Mouse (Mus musculus) MEL (cell line): Measurements from ENCODE around the gene Angpt4. TPM values are rescaled to one million over a fixed set of nuclear protein-coding genes. Genes with fewer than 3 reads are reported as not detected.

Source experiments
- DNase-seq: peaks from one replicate; pipeline ENCODE4 v3.0.0; 2011; ENCODE audit warnings: low read depth, low spot score
- H3K27ac ChIP-seq: 2 replicates; pipeline ENCODE4 v1.5.1; 2012; ENCODE audit warnings: low read depth, mild to moderate bottlenecking, control low read depth, low read length, moderate library complexity; ENCODE audit not compliant: control insufficient read depth
- H3K27me3 ChIP-seq, 2 experiments: fragments of 150-350 bp in 1 of 2; sonication (generic) in 1 of 2; 2 replicates each; pipeline ENCODE4 v1.6.1; 2012; ENCODE audit warnings: low read length in 2 of 2, mild to moderate bottlenecking in 2 of 2, improper control_type of control experiment in 1 of 2, moderate library complexity in 1 of 2; ENCODE audit not compliant: insufficient read depth in 2 of 2, control insufficient read depth in 1 of 2
- H3K36me3 ChIP-seq, 2 experiments: 2 replicates each; pipeline ENCODE4 v1.6.1; 2012 to 2014; ENCODE audit warnings: low read length in 2 of 2, improper control_type of control experiment in 1 of 2, inconsistent platforms in 1 of 2, mild to moderate bottlenecking in 1 of 2; ENCODE audit not compliant: insufficient read depth in 2 of 2, control insufficient read depth in 1 of 2
- H3K4me1 ChIP-seq, 2 experiments: fragments of 150-350 bp in 1 of 2; sonication (generic) in 1 of 2; 2 replicates each; pipeline ENCODE4 v1.6.1; 2012; ENCODE audit warnings: low read length in 2 of 2, improper control_type of control experiment in 1 of 2, mild to moderate bottlenecking in 1 of 2; ENCODE audit not compliant: insufficient read depth in 2 of 2, control insufficient read depth in 1 of 2
- H3K4me3 ChIP-seq, 2 experiments: fragments of 150-350 bp in 1 of 2; sonication (generic) in 1 of 2; 2 replicates each; pipeline ENCODE4 v1.5.1; 2012; ENCODE audit warnings: low read depth in 2 of 2, low read length in 2 of 2, mild to moderate bottlenecking in 2 of 2, moderate library complexity in 2 of 2, control low read depth in 1 of 2, improper control_type of control experiment in 1 of 2; ENCODE audit not compliant: control insufficient read depth in 1 of 2, insufficient read depth in 1 of 2
- H3K79me2 ChIP-seq: 2 replicates; pipeline ENCODE4 v1.6.1; 2012; ENCODE audit warnings: mild to moderate bottlenecking, low read length, moderate library complexity; ENCODE audit not compliant: control insufficient read depth, poor library complexity, insufficient read depth
- H3K9ac ChIP-seq: 2 replicates; pipeline ENCODE4 v1.6.1; 2012; ENCODE audit warnings: low read depth, mild to moderate bottlenecking, control low read depth, low read length, moderate library complexity; ENCODE audit not compliant: control insufficient read depth, poor library complexity, severe bottlenecking
- H3K9me3 ChIP-seq: fragments of 150-350 bp; sonication (generic); replicated peaks from 2 replicates; pipeline ENCODE4 v1.6.1; 2012; ENCODE audit warnings: mild to moderate bottlenecking, low read length, improper control_type of control experiment, moderate library complexity; ENCODE audit not compliant: insufficient read depth
- CTCF ChIP-seq, 3 experiments: IDR thresholded peaks in 2 of 3; conservative IDR thresholded peaks in 1 of 3; 2 replicates each; pipeline ENCODE4 v1.5.1; 2011 to 2012; ENCODE audit warnings: low read length in 3 of 3, low read depth in 2 of 3, mild to moderate bottlenecking in 2 of 3, improper control_type of control experiment in 1 of 3, inconsistent platforms in 1 of 3, mixed read lengths in 1 of 3, moderate library complexity in 1 of 3; ENCODE audit not compliant: control insufficient read depth in 1 of 3, insufficient read depth in 1 of 3, poor library complexity in 1 of 3, severe bottlenecking in 1 of 3
- ELF1 ChIP-seq: IDR thresholded peaks from 2 replicates; pipeline ENCODE4 v1.6.1; 2014; ENCODE audit warnings: low read depth, mild to moderate bottlenecking, inconsistent platforms, low read length, improper control_type of control experiment, moderate library complexity
- EP300 ChIP-seq, 2 experiments: IDR thresholded peaks; 2 replicates each; pipeline ENCODE4 v1.6.1; 2011; ENCODE audit warnings: improper control_type of control experiment in 2 of 2, low read length in 2 of 2, low read depth in 1 of 2, mild to moderate bottlenecking in 1 of 2
- ETS1 ChIP-seq: IDR thresholded peaks from 2 replicates; pipeline ENCODE4 v1.6.1; 2012; ENCODE audit warnings: low read depth, mild to moderate bottlenecking, inconsistent platforms, low read length, improper control_type of control experiment, moderate library complexity
- GABPA ChIP-seq: IDR thresholded peaks from 2 replicates; pipeline ENCODE4 v1.6.1; 2012; ENCODE audit warnings: low read depth, mild to moderate bottlenecking, inconsistent platforms, low read length, improper control_type of control experiment, moderate library complexity
- HCFC1 ChIP-seq: IDR thresholded peaks from 2 replicates; pipeline ENCODE4 v1.6.1; 2012; ENCODE audit warnings: low read depth, mild to moderate bottlenecking, inconsistent platforms, low read length, improper control_type of control experiment, moderate library complexity
- KAT2A ChIP-seq: conservative IDR thresholded peaks from 2 replicates; pipeline ENCODE4 v1.6.1; 2012; ENCODE audit warnings: low read depth, low read length, improper control_type of control experiment, inconsistent platforms
- MAX ChIP-seq: IDR thresholded peaks from 2 replicates; pipeline ENCODE4 v1.6.1; 2011; ENCODE audit warnings: low read length, improper control_type of control experiment
- MEF2A ChIP-seq: IDR thresholded peaks from 2 replicates; pipeline ENCODE4 v1.6.1; 2014; ENCODE audit warnings: low read depth, mild to moderate bottlenecking, inconsistent platforms, low read length, improper control_type of control experiment; ENCODE audit not compliant: poor library complexity, insufficient replicate concordance, severe bottlenecking; ENCODE audit errors: extremely low read depth
- MXI1 ChIP-seq: IDR thresholded peaks from 2 replicates; pipeline ENCODE4 v1.6.1; 2011; ENCODE audit warnings: mild to moderate bottlenecking, low read depth, low read length, improper control_type of control experiment
- POLR2AphosphoS5 ChIP-seq: IDR thresholded peaks from 2 replicates; pipeline ENCODE4 v1.6.1; 2012; ENCODE audit warnings: low read depth, borderline replicate concordance, mild to moderate bottlenecking, inconsistent platforms, low read length, moderate library complexity, mixed read lengths
- RAD21 ChIP-seq: IDR thresholded peaks from 2 replicates; pipeline ENCODE4 v1.6.1; 2011; ENCODE audit warnings: mild to moderate bottlenecking, low read depth, low read length, improper control_type of control experiment
- SIN3A ChIP-seq: IDR thresholded peaks from 2 replicates; pipeline ENCODE4 v1.6.1; 2012; ENCODE audit warnings: low read length, improper control_type of control experiment, inconsistent platforms
- SMC3 ChIP-seq: IDR thresholded peaks from 2 replicates; pipeline ENCODE4 v1.6.1; 2011; ENCODE audit warnings: low read depth, low read length, improper control_type of control experiment
- TBP ChIP-seq: IDR thresholded peaks from 2 replicates; pipeline ENCODE4 v1.8.0; 2011; ENCODE audit warnings: low read depth, low read length, improper control_type of control experiment
- USF1 ChIP-seq: IDR thresholded peaks from 2 replicates; pipeline ENCODE4 v1.6.1; 2014; ENCODE audit warnings: low read depth, mild to moderate bottlenecking, inconsistent platforms, low read length, improper control_type of control experiment, moderate library complexity
- USF2 ChIP-seq, 2 experiments: IDR thresholded peaks; 2 replicates each; pipeline ENCODE4 v1.6.1; 2011 to 2012; ENCODE audit warnings: improper control_type of control experiment in 2 of 2, low read length in 2 of 2, borderline replicate concordance in 1 of 2, inconsistent platforms in 1 of 2, low read depth in 1 of 2, mild to moderate bottlenecking in 1 of 2; ENCODE audit not compliant: insufficient read depth in 1 of 2
- ZC3H11A ChIP-seq: IDR thresholded peaks from 2 replicates; pipeline ENCODE4 v1.6.1; 2012; ENCODE audit warnings: low read depth, mild to moderate bottlenecking, inconsistent platforms, low read length, improper control_type of control experiment
- polyA plus RNA-seq, 2 experiments: library from polyadenylated mRNA; stranded (reverse) in 1 of 2; unstranded in 1 of 2; fragments of >175 nt in 1 of 2; fragments of >200 nt in 1 of 2; gene quantifications; 2 replicates each; pipeline versions ENCODE4 v1.2.1 to v1.2.4; 2012; ENCODE audit warnings: low replicate concordance in 2 of 2, low read depth in 1 of 2; ENCODE audit not compliant: insufficient read length in 2 of 2, insufficient read depth in 1 of 2, missing spikeins in 1 of 2
- total RNA-seq: library from RNA; depleted of rRNA; stranded (reverse); fragments of 300-350 nt; gene quantifications from 2 replicates; pipeline ENCODE4 v1.2.3, GENCODE M21; 2012; rRNA removed

Gene Angpt4
- total and polyA plus RNA-seq, 3 experiments, result not detected

GRCm38 (mm10) chr2:151991446-151991845, 80.4 kb downstream of the Angpt4 start:
- H3K4me1 ChIP-seq, result peaks cover 2 to 3% of the 10 kb centered on the region in 2 experiments; a peak in 3 of 4 replicates
- no peak overlapping the region for H3K27ac ChIP-seq
- H3K9ac ChIP-seq, result no peak overlapping the region
- no peak overlapping the region for H3K4me3 ChIP-seq
- TF ChIP-seq MEF2A (no peak), TBP (no peak), EP300 (IDR thresholded peaks at IDR 0.05; ENCODE audit: low read depth in 1 of 2, low read length in 2 of 2) (no peak), SMC3 (no peak), MAX (no peak), USF2 (IDR thresholded peaks at IDR 0.05; ENCODE audit: borderline replicate concordance in 1 of 2, insufficient read depth in 1 of 2, low read depth in 1 of 2, low read length in 2 of 2) (no peak), GABPA (no peak), ETS1 (no peak), POLR2AphosphoS5 (no peak), SIN3A (no peak)
- H3K9me3 ChIP-seq, result no peaks in the 10 kb centered on the region
- no peaks in the 10 kb centered on the region for H3K79me2 ChIP-seq
- no peaks in the 10 kb centered on the region for H3K36me3 ChIP-seq
- peaks cover 5% of the 10 kb centered on the region in 2 experiments for H3K27me3 ChIP-seq
- no peak for DNase-seq

- Histone ChIP-seq H3K27me3 (peaks cover 0 to 1% of the 10 kb centered on the region in 2 experiments; a peak in 2 of 4 replicates), H3K27ac (no peak overlapping the region), H3K79me2 (no peaks in the 10 kb centered on the region), H3K36me3 (peaks cover 0 to 13% of the 10 kb centered on the region in 2 experiments; a peak in 2 of 4 replicates), H3K9me3 (no peaks in the 10 kb centered on the region), H3K9ac (peak overlapping the region; percentile 46), H3K4me3 (peak overlapping the region; percentile 19 to 41), H3K4me1 (peaks cover 17 to 25% of the 10 kb centered on the region in 2 experiments)
- peak; percentile 89 for TF ChIP-seq SMC3
- TF ChIP-seq SIN3A, result peak; percentile 35; the same call in 1 of the 2 replicates
- TF ChIP-seq MXI1, result 0 out of 2 replicates have a peak, but pooled peaks have one; percentile 32
- 0 out of 2 replicates have a peak, but pooled peaks have one; percentile 29 for TF ChIP-seq HCFC1
- TF ChIP-seq RAD21, result peak; percentile 76
- TF ChIP-seq ELF1, result 0 out of 2 replicates have a peak, but pooled peaks have one; percentile 14
- peak; percentile 63 for TF ChIP-seq USF1
- no peak for TF ChIP-seq KAT2A
- no peak for TF ChIP-seq ETS1
- TF ChIP-seq ZC3H11A, result peak; percentile 62
- TF ChIP-seq CTCF (IDR thresholded peaks at IDR 0.05 in 2 of 3, conservative IDR thresholded peaks at IDR 0.05 in 1 of 3; ENCODE audit: control insufficient read depth in 1 of 3, insufficient read depth in 1 of 3, low read depth in 2 of 3, low read length in 3 of 3, poor library complexity in 1 of 3, severe bottlenecking in 1 of 3), result peak; percentile 87 to 93 (median 87)
- DNase-seq, result peak; percentile 88
These were observed 83.5 kb downstream of the Angpt4 start for GRCm38 (mm10) chr2:151994350-151995122.

Other genes with a start within 250 kb of the Angpt4 start
- gene Rad21l, start 242.7 kb upstream of the Angpt4 start, total RNA-seq, result not detected in 2 replicates
- not detected for gene Rad21l, start 242.7 kb upstream of the Angpt4 start, polyA plus RNA-seq
- not detected in 2 replicates for gene Tmem74b, start 209.2 kb upstream of the Angpt4 start, total RNA-seq
- not detected for gene Tmem74b, start 209.2 kb upstream of the Angpt4 start, polyA plus RNA-seq
- gene Psmf1, start 167.0 kb upstream of the Angpt4 start, total RNA-seq, result 46.5 and 60.2 TPM in 2 replicates
- gene Psmf1, start 167.0 kb upstream of the Angpt4 start, polyA plus RNA-seq, result 100 to 1,000 TPM in 1 of 2 experiments, not detected in 1; 112 TPM
- not detected in 2 replicates for gene Rspo4, start 68.3 kb upstream of the Angpt4 start, total RNA-seq
- gene Rspo4, start 68.3 kb upstream of the Angpt4 start, polyA plus RNA-seq, result not detected
- gene Fam110a, start 69.0 kb downstream of the Angpt4 start, total RNA-seq, result 5.7 TPM in 2 replicates
- 10 to 100 TPM in 1 of 2 experiments, not detected in 1; 10.8 TPM for gene Fam110a, start 69.0 kb downstream of the Angpt4 start, polyA plus RNA-seq
- gene Slc52a3, start 85.3 kb downstream of the Angpt4 start, total RNA-seq, result 11.1 and 14.8 TPM in 2 replicates
- gene Slc52a3, start 85.3 kb downstream of the Angpt4 start, polyA plus RNA-seq, result 10 to 100 TPM in 1 of 2 experiments, not detected in 1; 17.0 TPM
- not detected in 2 replicates for gene Scrt2, start 170.3 kb downstream of the Angpt4 start, total RNA-seq
- not detected for gene Scrt2, start 170.3 kb downstream of the Angpt4 start, polyA plus RNA-seq
- gene Srxn1, start 194.3 kb downstream of the Angpt4 start, total RNA-seq, result 27.4 and 31.3 TPM in 2 replicates
- 10 to 100 TPM in 1 of 2 experiments, not detected in 1; 48.6 TPM for gene Srxn1, start 194.3 kb downstream of the Angpt4 start, polyA plus RNA-seq
- gene Tcf15, start 232.4 kb downstream of the Angpt4 start, total RNA-seq, result not detected in 2 replicates
- gene Tcf15, start 232.4 kb downstream of the Angpt4 start, polyA plus RNA-seq, result not detected